Mouse (Mus musculus): ENCODE data around the gene Zmym5.
"Not testable (repeated sequence)": the region's sequence is repeated elsewhere in the genome, so short reads cannot be mapped to it uniquely, and the experiment has no call there.

The Zmym5 gene

GRCm38 (mm10) chr14:56811701-56812339 lies at the start of gene Zmym5:
Zmym5 (minus strand) TSS chr14:56811716.
- peak; percentile 51 for DNase-seq (ENCODE audit: low read depth, low spot score)

- DNase-seq (ENCODE audit: low read depth, low spot score): no peak
These were observed 38.2 kb upstream of the Zmym5 start for GRCm38 (mm10) chr14:56849681-56850080.

GRCm38 (mm10) chr14:56848322-56848721 lies 36.8 kb upstream of the Zmym5 start:
- no peak for DNase-seq (ENCODE audit: low read depth, low spot score)

- no peak for DNase-seq (ENCODE audit: low read depth, low spot score)
These were observed 33.0 kb upstream of the Zmym5 start for GRCm38 (mm10) chr14:56844507-56844906.

GRCm38 (mm10) chr14:56844033-56844432 lies 32.5 kb upstream of the Zmym5 start:
- no peak for DNase-seq (ENCODE audit: low read depth, low spot score)

GRCm38 (mm10) chr14:56834576-56834975 lies 23.1 kb upstream of the Zmym5 start:
- DNase-seq (ENCODE audit: low read depth, low spot score): not testable (repeated sequence)

- DNase-seq (ENCODE audit: low read depth, low spot score): not testable (repeated sequence)
These were observed 21.7 kb upstream of the Zmym5 start for GRCm38 (mm10) chr14:56833211-56833610.

- no peak for DNase-seq (ENCODE audit: low read depth, low spot score)
These were observed 21.1 kb upstream of the Zmym5 start for GRCm38 (mm10) chr14:56832563-56833113.

- DNase-seq (ENCODE audit: low read depth, low spot score): no peak
These were observed 20.6 kb upstream of the Zmym5 start for GRCm38 (mm10) chr14:56832147-56832546.

- no peak for DNase-seq (ENCODE audit: low read depth, low spot score)
These were observed 19.1 kb upstream of the Zmym5 start for GRCm38 (mm10) chr14:56830491-56831045.

GRCm38 (mm10) chr14:56824562-56824961 lies 13.0 kb upstream of the Zmym5 start:
- no peak for DNase-seq (ENCODE audit: low read depth, low spot score)

- DNase-seq (ENCODE audit: low read depth, low spot score): no peak
These were observed 6.1 kb upstream of the Zmym5 start for GRCm38 (mm10) chr14:56817616-56818015.

- no peak for DNase-seq (ENCODE audit: low read depth, low spot score)
These were observed 5.6 kb upstream of the Zmym5 start for GRCm38 (mm10) chr14:56817131-56817530.

GRCm38 (mm10) chr14:56816541-56816940 lies 5.0 kb upstream of the Zmym5 start:
- no peak for DNase-seq (ENCODE audit: low read depth, low spot score)

- DNase-seq (ENCODE audit: low read depth, low spot score): no peak
These were observed 1.1 kb upstream of the Zmym5 start for GRCm38 (mm10) chr14:56812520-56813036.

- DNase-seq (ENCODE audit: low read depth, low spot score): not testable (repeated sequence)
These were observed 480 bp downstream of the Zmym5 start for GRCm38 (mm10) chr14:56810781-56811690.

- DNase-seq (ENCODE audit: low read depth, low spot score): no peak
These were observed 18.3 kb downstream of the Zmym5 start for GRCm38 (mm10) chr14:56793243-56793642.

- DNase-seq (ENCODE audit: low read depth, low spot score): no peak
These were observed 26.9 kb downstream of the Zmym5 start for GRCm38 (mm10) chr14:56784575-56784974.

GRCm38 (mm10) chr14:56778933-56779300 lies 32.6 kb downstream of the Zmym5 start:
- no peak for DNase-seq (ENCODE audit: low read depth, low spot score)

- peak; percentile 92 for DNase-seq (ENCODE audit: low read depth, low spot score)
These were observed 33.1 kb downstream of the Zmym5 start, which contains the start of gene Pspc1 for GRCm38 (mm10) chr14:56778200-56778932. Pspc1 (minus strand) TSS chr14:56778316.

Data from retina, adult 2 months (tissue).